Mouse (Mus musculus) thymus, adult 2 months (tissue): ENCODE measurements around the gene Gm5662.
"Not testable (repeated sequence)": the region's sequence is repeated elsewhere in the genome, so short reads cannot be mapped to it uniquely, and the experiment has no call there.

Experiments
- CTCF ChIP-seq: fragments of 200-500 bp; IDR thresholded peaks from 2 replicates; pipeline ENCODE4 v1.5.1; 2012; ENCODE audit warnings: mild to moderate bottlenecking, control low read depth, low read length, moderate library complexity, borderline replicate concordance; ENCODE audit not compliant: control insufficient read depth, poor library complexity, insufficient read depth; ENCODE audit errors: extremely low read depth
- POLR2A ChIP-seq: fragments of 200-500 bp; IDR thresholded peaks from 2 replicates; pipeline ENCODE4 v1.6.1; 2012; ENCODE audit warnings: mild to moderate bottlenecking, low read length, control low read depth, moderate library complexity; ENCODE audit not compliant: control insufficient read depth, poor library complexity, insufficient read depth; ENCODE audit errors: extremely low read depth

DNA sequence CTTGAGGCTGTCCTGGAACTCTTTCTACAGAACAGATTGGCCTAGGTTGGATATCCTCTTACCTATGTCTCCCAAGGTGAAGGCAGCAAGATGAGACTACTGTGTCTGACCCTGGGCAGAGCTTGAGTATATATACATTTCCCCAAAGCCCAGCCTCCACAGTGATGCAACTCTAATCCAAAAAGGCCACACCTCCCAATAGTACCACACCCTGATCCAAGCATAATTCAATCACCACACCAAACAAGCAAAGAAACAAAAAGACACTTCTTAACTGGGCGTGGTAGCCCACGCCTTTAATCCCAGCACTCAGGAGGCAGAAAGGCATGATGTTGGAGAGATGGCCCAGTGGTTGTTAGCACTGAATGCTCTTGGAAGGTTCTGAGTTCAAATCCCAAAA is 49.6 kb upstream of the Gm5662 start, which contains the start of gene Gm5039:
- TF ChIP-seq POLR2A, CTCF: not testable (repeated sequence)
